Mouse (Mus musculus) kidney, adult 9 months (tissue): ENCODE results near the gene Efnb3.

Experiments used
- DNase-seq: peaks from one replicate; pipeline ENCODE4 v3.0.0; 2022

Efnb3 gene

GRCm38 (mm10) chr11:69559851-69560765 is at the start of gene Efnb3:
Efnb3 (minus strand) TSS chr11:69560205.
- DNase-seq: no peak

DNA sequence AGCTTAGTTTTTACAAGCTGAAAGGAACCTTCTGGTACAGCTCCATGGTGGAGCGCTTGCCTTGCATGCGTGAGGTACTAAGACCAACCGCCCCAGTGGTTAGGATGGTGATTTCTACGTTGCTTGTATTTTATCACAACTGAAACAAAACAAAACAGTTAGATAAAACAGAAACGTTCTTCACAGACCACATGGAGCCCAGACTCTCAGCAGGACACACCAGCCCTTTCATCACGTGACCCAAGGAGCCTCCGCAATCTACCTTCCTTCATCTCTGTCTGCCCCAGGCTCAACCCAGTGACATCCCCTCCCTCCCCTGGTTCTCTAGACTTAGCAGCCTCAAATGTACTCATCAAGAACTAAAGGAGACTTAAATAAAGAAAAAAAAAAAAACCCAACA is 49.4 kb upstream of the Efnb3 start:
- no peak for DNase-seq

DNA sequence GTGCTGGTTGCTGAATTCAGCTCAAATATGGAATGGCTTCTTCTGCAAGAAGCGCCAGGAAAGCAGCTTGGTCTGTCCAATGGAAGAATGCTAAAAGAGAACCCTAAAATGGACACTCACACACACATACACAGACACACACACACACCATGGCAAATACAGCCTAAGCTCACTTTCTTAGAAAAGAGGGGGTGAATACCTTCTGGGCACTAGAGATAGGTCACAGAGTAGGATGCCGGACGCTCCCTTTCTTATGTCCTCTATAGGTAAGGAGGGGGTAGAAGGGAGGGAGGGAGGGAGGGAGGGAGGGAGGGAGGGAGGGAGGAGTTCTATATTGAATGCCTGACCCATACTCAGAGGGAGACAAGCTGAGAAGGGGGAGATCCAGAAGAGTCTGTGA is 48.5 kb upstream of the Efnb3 start:
- DNase-seq: no peak

- no peak for DNase-seq
Measured at GRCm38 (mm10) chr11:69606832-69607231, 46.8 kb upstream of the Efnb3 start.

GRCm38 (mm10) chr11:69606491-69606795 is 46.4 kb upstream of the Efnb3 start:
- DNase-seq: no peak

GRCm38 (mm10) chr11:69605726-69606490 is 45.9 kb upstream of the Efnb3 start, which contains the start of gene Atp1b2:
Atp1b2 (minus strand) TSS chr11:69605942.
- peak; percentile 52 for DNase-seq

DNA sequence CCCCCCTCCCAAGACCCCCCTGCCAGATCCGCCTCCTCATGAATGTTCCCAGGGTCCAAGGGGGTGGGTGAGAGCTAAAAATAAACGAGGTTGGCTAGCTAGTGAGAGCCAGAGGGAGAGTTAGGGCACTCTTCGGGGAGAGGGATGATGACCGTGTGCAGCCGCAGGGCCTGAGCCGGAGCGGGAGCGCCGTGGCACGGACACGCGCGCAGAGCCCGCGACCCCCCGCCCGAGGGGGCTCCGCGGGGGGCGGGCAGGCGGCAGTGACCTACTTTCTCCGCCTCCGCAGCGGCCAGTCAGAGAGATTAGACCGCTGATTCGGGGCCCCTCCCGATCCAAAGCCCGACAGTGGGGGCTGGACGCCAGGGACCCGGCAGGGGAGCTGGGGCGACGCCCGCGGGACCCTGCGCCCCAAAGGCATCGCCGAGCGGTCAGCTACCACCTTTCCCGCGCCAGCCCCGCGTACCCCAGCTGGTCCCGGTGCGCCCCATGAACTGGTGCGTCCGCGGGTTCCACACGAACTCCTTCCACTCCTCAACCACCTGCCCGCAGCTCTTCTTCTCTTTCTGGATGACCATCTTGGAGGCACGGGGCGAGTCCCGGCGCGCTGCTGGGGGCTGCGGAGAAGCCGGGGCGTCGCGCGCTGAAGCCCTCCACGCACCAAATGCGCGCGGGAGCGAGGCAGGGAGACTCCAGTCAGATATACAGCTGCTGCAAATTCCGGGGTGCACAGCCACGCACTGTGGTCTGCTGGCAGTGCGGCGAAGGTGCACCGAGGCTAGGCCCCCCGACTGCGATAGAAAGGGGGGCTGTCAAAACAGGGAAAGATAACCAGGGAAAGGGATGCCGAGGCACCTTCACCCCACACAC is 45.0 kb upstream of the Efnb3 start:
- DNase-seq: no peak

DNA sequence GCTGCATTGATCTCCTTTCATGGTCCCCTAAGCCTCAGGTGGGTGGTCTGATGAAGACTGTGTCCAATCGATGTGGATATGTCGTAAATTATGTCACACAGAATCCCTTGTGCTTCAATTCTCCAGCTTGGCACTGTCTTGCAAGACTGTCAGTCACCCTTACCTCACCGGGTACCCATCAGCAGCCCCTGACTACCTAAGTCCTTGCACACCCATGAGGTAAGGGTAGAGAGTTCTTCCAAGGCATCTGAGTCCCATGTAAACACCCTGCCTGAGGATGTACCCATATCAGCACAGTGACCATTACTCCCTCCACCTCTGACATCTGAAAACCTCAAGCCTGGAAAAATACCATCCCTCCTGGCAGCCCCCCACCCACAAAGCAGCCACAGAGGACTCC is 44.3 kb upstream of the Efnb3 start:
- no peak for DNase-seq

- peak; percentile 36 for DNase-seq
Measured at GRCm38 (mm10) chr11:69603516-69603915, 43.5 kb upstream of the Efnb3 start.

GRCm38 (mm10) chr11:69601768-69602167 is 41.8 kb upstream of the Efnb3 start:
- DNase-seq: no peak

- DNase-seq: peak; percentile 40
Measured at GRCm38 (mm10) chr11:69600098-69600497, 40.1 kb upstream of the Efnb3 start.

GRCm38 (mm10) chr11:69599436-69599835 is 39.4 kb upstream of the Efnb3 start:
- DNase-seq: no peak

GRCm38 (mm10) chr11:69594853-69595252 is 34.8 kb upstream of the Efnb3 start:
- no peak for DNase-seq

- no peak for DNase-seq
Measured at GRCm38 (mm10) chr11:69592799-69593198, 32.8 kb upstream of the Efnb3 start.

DNA sequence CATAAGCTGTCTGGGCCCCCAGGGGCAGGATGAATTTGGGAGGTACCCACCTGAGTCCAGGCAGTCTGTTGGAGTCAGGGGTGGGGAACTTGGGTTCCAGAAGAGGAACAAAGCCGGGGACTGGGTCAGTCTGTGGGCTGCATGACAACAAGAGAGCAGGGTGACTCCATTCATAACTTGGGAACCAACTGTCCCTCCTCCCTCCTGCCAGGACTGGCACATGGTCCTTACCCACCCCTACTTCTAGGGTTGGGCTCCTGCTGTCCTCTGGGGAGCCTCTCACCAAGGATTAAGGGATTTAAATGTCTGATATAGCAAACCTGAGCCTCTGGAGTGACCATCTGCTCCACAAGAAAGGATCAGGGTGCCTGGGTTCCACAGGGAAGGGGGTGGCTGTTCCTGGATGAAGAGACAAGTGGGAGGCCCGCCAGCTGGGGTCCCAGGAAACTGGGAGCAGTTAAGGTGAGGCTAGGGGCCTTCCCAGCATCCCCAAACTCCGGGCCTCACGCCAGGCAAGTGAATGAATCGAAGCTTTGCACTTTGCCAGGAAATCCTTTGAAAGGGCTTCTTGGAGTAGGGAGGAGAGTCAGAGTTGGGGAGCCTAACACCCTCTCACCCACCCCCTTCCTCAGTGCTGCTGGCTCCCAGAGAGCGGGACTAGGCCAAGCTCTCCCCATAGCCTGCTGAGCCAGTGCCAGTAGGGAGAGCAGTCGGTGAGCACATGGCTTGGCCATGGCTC is 32.1 kb upstream of the Efnb3 start:
- no peak for DNase-seq

DNA sequence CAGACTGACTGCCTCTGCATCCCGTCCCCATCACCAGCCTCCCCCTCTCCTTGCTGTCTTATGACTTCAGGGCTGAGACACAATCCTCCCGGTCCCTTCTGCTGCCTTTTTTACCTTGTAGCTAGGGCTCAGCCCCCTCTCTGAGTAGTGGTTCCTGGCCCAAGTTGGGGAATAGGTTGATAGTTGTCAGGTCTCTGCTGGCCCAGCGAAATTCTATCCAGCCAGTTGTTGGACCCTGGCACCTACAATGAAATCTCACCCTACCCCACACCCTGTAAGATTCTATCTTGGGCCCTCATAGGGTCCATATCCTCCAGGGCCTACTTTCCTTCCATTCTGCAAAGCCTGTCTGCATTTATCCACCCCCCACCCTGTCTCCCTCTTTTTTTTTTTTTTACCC is 31.4 kb upstream of the Efnb3 start:
- no peak for DNase-seq

- no peak for DNase-seq
Measured at GRCm38 (mm10) chr11:69590622-69591021, 30.6 kb upstream of the Efnb3 start.

DNA sequence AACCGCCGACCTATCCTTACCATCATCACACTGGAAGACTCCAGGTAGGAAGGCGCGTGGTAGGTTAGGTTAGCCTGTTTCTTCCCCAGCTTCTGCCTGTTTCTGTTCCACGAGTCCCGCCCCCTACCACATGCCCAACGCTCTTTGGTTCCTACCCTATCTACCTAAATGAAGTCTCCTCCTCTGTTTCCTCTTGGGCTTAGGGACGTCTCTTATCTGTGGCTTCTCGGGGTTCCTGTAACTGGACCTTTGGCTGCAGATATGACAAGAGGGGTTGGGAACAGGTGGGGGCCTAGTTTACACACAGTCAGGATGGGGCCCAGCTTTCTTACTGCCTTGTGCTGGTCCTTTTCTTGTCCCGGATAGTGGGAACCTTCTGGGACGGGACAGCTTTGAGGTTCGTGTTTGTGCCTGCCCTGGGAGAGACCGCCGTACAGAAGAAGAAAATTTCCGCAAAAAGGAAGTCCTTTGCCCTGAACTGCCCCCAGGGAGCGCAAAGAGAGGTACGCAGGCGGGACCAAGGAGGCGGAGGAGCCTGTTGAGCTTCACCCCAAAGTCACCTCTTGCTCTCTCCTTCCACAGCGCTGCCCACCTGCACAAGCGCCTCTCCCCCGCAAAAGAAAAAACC is 29.3 kb upstream of the Efnb3 start:
- DNase-seq: no peak

- no peak for DNase-seq
Measured at GRCm38 (mm10) chr11:69585718-69586325, 25.8 kb upstream of the Efnb3 start.

DNA sequence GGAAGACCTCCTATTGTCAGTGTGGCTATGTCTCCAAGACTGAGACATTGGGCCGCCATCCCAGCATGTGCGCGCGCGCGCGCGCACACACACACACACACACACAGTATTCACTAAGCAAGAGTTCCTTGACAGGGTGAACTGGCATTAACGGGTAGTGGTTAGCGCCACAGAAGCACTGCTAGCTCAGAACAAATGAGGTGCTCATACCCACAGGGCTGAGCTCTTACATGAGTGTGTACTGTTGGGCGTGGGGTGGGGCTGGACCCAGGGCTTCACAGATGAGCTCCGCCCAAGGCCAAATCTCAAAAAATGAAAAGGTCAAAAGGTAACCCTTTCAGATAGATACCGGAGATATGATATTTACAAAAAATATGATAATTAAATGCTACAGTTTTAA is 24.9 kb upstream of the Efnb3 start:
- no peak for DNase-seq

DNA sequence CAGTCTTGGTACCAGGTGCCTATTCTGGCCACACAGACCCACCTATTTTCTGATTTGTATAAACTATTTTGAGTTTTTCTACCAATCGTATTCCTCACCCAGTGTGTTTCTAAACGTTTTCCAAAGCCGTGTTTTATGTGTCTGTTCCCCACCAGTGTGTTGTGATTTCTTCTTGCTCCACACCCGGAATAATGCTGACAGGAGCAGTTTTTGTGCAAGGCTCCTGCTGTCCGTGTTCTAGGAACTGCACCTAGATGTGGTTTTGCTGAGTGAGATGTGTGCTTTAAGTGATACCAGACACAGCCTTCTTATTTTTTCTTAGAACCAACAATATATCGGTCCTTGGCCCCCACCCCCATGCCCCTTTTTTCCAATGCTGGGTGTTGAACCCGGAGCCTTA is 24.0 kb upstream of the Efnb3 start:
- no peak for DNase-seq
